Mouse (Mus musculus) liver, postnatal 0 days (tissue): ENCODE results near the gene Ifna9. TPM values are rescaled to one million over a fixed set of nuclear protein-coding genes. Genes with fewer than 3 reads are reported as not detected.
A peak's percentile ranks its signal among the peaks of the same experiment; 100 is the strongest.
"Not testable (repeated sequence)": the region's sequence is repeated elsewhere in the genome, so short reads cannot be mapped to it uniquely, and the experiment has no call there.

ENCODE experiments used
- ATAC-seq: fragments of 200-750 bp; cut with Nextera tagmentation; 2 replicates; pipeline ENCODE4 v1.8.0; 2017; ENCODE audit warnings: mild to moderate bottlenecking, moderate library complexity
- DNase-seq: peaks from one replicate; pipeline ENCODE4 v3.0.0-alpha.2; 2016
- H3K27ac ChIP-seq: fragments of 300-500 bp; sonication (generic); 2 replicates; pipeline ENCODE4 v1.5.1; 2014; ENCODE audit warnings: antibody characterized with exemption, moderate library complexity, mild to moderate bottlenecking, low read depth
- H3K27me3 ChIP-seq: fragments of 300-500 bp; sonication (generic); 2 replicates; pipeline ENCODE4 v1.6.1; 2014; ENCODE audit warnings: low read length, control low read depth, mixed read lengths; ENCODE audit not compliant: insufficient read depth
- H3K36me3 ChIP-seq: fragments of 300-500 bp; sonication (generic); replicated peaks from 2 replicates; pipeline ENCODE4 v1.6.1; 2014; ENCODE audit warnings: mild to moderate bottlenecking, control low read depth, low read length, moderate library complexity, mixed read lengths; ENCODE audit not compliant: insufficient read depth
- H3K4me1 ChIP-seq: fragments of 300-500 bp; sonication (generic); 2 replicates; pipeline ENCODE4 v1.6.1; 2014; ENCODE audit warnings: antibody characterized with exemption, mild to moderate bottlenecking, control low read depth; ENCODE audit not compliant: insufficient read depth
- H3K4me2 ChIP-seq: fragments of 300-500 bp; sonication (generic); 2 replicates; pipeline ENCODE4 v1.6.1; 2014; ENCODE audit warnings: low read depth, mild to moderate bottlenecking, low read length, moderate library complexity, mixed read lengths
- H3K4me3 ChIP-seq: fragments of 300-500 bp; sonication (generic); 2 replicates; pipeline ENCODE4 v1.5.1; 2014; ENCODE audit warnings: low read depth, low read length
- H3K9ac ChIP-seq: fragments of 300-500 bp; sonication (generic); replicated peaks from 2 replicates; pipeline ENCODE4 v1.6.1; 2014; ENCODE audit warnings: mild to moderate bottlenecking, moderate library complexity
- H3K9me3 ChIP-seq: fragments of 300-500 bp; sonication (generic); 2 replicates; pipeline ENCODE4 v1.6.1; 2016; ENCODE audit warnings: mild to moderate bottlenecking, control low read depth, low read length, mixed read lengths
- CTCF ChIP-seq: sonication (generic); IDR thresholded peaks from 2 replicates; pipeline ENCODE4 v1.5.1; 2016; ENCODE audit warnings: antibody characterized with exemption, low read depth
- EP300 ChIP-seq: IDR thresholded peaks from 2 replicates; pipeline ENCODE4 v1.6.1; 2016; ENCODE audit warnings: antibody characterized with exemption, low read depth, mild to moderate bottlenecking
- WGBS: fragments of 180-500 bp; shearing (Covaris S2); extraction: QIAGEN DNeasy Blood & Tissue Kit; methylation state at CpG from one replicate; pipeline ENCODE4 v1.1.7; 2014; ENCODE audit not compliant: insufficient replicate concordance; 5-methylcytosine and 5-hydroxymethylcytosine counted together
- polyA plus RNA-seq: library from polyadenylated mRNA; unstranded; fragments of >200 nt; fragmentation: Nextera tagmentation; extraction: Ambion mirVana; gene quantifications from 2 replicates; pipeline ENCODE4 v1.2.1, GENCODE M21; 2015

The Ifna9 gene
- polyA plus RNA-seq, 1 experiment from 2014 or later: not detected

- TF ChIP-seq CTCF (no peak), EP300 (no peak)
- WGBS: 83% methylated on average over 1 of the region's 1 CpGs
Observed at GRCm38 (mm10) chr4:88561791-88562190, 30.4 kb downstream of the Ifna9 start.

DNA sequence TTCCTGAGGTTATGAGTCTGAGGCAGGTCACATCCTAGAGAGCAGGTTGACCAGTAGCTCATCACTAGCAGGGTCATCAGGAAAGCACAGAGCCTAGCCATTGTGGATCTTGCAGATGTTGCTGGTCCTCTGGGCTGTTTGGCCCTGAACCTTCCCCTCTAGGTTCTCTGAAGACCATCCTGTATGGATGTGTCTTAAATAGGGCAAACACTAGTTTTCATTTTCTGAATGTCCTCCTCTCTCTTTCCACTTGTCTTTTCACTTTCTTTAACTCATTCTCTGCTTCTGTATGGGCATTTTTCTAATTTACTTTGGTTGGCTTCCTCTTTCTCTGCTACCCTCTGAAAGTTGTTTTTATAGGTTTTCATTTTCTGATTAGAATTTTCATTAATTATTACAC lies 34.0 kb downstream of the Ifna9 start, which contains the start of gene Ifna15:
Gene Ifna15, minus strand, starts transcription at position 101 of the 400 bp plus-strand sequence.
- not testable (repeated sequence) for H3K27me3 ChIP-seq, H3K9ac ChIP-seq, H3K4me1 ChIP-seq, H3K9me3 ChIP-seq, H3K36me3 ChIP-seq, ATAC-seq, H3K4me2 ChIP-seq, H3K4me3 ChIP-seq, H3K27ac ChIP-seq, DNase-seq

More at GRCm38 (mm10) chr4:88561791-88562190, 30.4 kb downstream of the Ifna9 start:
- no peaks in the 10 kb centered on the region for H3K4me1 ChIP-seq
- H3K4me2 ChIP-seq: no peak overlapping the region
- no peak overlapping the region for H3K9ac ChIP-seq
- no peaks in the 10 kb centered on the region for H3K27me3 ChIP-seq
- H3K27ac ChIP-seq: no peak overlapping the region
- no peak overlapping the region for H3K4me3 ChIP-seq
- DNase-seq (no peak), ATAC-seq (no peak)
- H3K9me3 ChIP-seq: no peaks in the 10 kb centered on the region
- no peaks in the 10 kb centered on the region for H3K36me3 ChIP-seq

GRCm38 (mm10) chr4:88550161-88550945 lies 41.8 kb downstream of the Ifna9 start:
- no peaks in the 10 kb centered on the region for H3K36me3 ChIP-seq
- H3K9me3 ChIP-seq: no peaks in the 10 kb centered on the region
- peak overlapping the region; percentile 88 for H3K4me2 ChIP-seq
- peak; percentile 93 for DNase-seq
- peak overlapping the region; percentile 59 for H3K9ac ChIP-seq
- H3K27me3 ChIP-seq: no peaks in the 10 kb centered on the region
- peak overlapping the region; percentile 55 for H3K4me3 ChIP-seq
- peak; percentile 96 for TF ChIP-seq CTCF
- no peak for TF ChIP-seq EP300
- H3K4me1 ChIP-seq: peaks cover 4% of the 10 kb centered on the region; the same call in 1 of the 2 replicates
- no peak overlapping the region; the same call in 1 of the 2 replicates for H3K27ac ChIP-seq
- peak; percentile 98 for ATAC-seq
- 22% methylated on average over 22 of the region's 22 CpGs for WGBS

DNA sequence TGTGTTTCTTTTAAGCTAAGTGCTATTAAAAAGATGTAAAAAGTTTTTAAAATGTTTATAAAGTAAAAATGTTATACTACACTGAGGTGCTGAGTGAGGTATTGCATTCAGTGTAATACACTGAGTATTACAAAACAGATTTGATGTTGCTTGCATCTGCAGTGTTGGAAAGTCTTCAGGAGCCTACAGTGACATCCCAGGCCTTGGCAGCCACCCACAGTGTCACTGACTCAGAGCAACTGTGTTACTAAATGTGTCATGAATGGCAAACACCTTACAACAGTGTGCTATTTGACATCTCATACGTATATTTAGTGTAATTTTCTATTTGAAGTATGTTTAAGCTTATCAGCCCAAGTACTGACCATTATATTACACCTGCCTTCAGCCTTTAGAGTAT lies 44.2 kb downstream of the Ifna9 start:
- H3K4me3 ChIP-seq: no peak overlapping the region
- no peak overlapping the region for H3K27ac ChIP-seq
- no peak for ATAC-seq
- 80% methylated on average over 1 of the region's 1 CpGs for WGBS
- no peak overlapping the region for H3K4me2 ChIP-seq
- H3K27me3 ChIP-seq: no peaks in the 10 kb centered on the region
- peaks cover 4% of the 10 kb centered on the region; the same call in 1 of the 2 replicates for H3K4me1 ChIP-seq
- no peak for DNase-seq
- H3K36me3 ChIP-seq: no peaks in the 10 kb centered on the region
- TF ChIP-seq EP300 (no peak), CTCF (no peak)
- H3K9ac ChIP-seq: no peak overlapping the region
- H3K9me3 ChIP-seq: no peaks in the 10 kb centered on the region

GRCm38 (mm10) chr4:88543649-88544234 lies 48.4 kb downstream of the Ifna9 start:
- Histone ChIP-seq H3K36me3 (no peaks in the 10 kb centered on the region), H3K4me2 (no peak overlapping the region), H3K4me1 (no peaks in the 10 kb centered on the region), H3K4me3 (no peak overlapping the region), H3K9ac (no peak overlapping the region), H3K27me3 (no peaks in the 10 kb centered on the region), H3K27ac (no peak overlapping the region), H3K9me3 (no peaks in the 10 kb centered on the region)
- DNase-seq: no peak
- peak; percentile 93 for TF ChIP-seq CTCF
- no peak for TF ChIP-seq EP300
- ATAC-seq: peak; percentile 44; the same call in 1 of the 2 replicates
- 48% methylated on average over 2 of the region's 2 CpGs for WGBS

Other genes with a start within 250 kb of the Ifna9 start
- gene Hacd4, start 153.5 kb downstream of the Ifna9 start, polyA plus RNA-seq: 5.3 TPM in 2 replicates
- gene Ifnb1, start 69.6 kb downstream of the Ifna9 start, polyA plus RNA-seq: not detected in 2 replicates
- not detected in 2 replicates for gene Ifna15, start 34.1 kb downstream of the Ifna9 start, polyA plus RNA-seq
- gene Ifna14, start 20.6 kb downstream of the Ifna9 start, polyA plus RNA-seq: not detected in 2 replicates
- gene Ifna12, start 11.0 kb upstream of the Ifna9 start, polyA plus RNA-seq: not detected in 2 replicates
- gene C87499, start 42.0 kb upstream of the Ifna9 start, polyA plus RNA-seq: not detected in 2 replicates
- not detected in 2 replicates for gene Ifna13, start 52.1 kb upstream of the Ifna9 start, polyA plus RNA-seq
- gene Ifna16, start 84.5 kb upstream of the Ifna9 start, polyA plus RNA-seq: not detected in 2 replicates
- not detected in 2 replicates for gene Ifna2, start 91.5 kb upstream of the Ifna9 start, polyA plus RNA-seq
- gene Ifnab, start 99.0 kb upstream of the Ifna9 start, polyA plus RNA-seq: not detected in 2 replicates
- 0.15 and 0.22 TPM in 2 replicates for gene Gm26566, start 129.4 kb upstream of the Ifna9 start, polyA plus RNA-seq
- gene Klhl9, start 130.1 kb upstream of the Ifna9 start, polyA plus RNA-seq: 18.6 and 20.1 TPM in 2 replicates
- not detected in 2 replicates for gene Gm13271, start 162.5 kb upstream of the Ifna9 start, polyA plus RNA-seq
- 0.13 TPM in 1 of 2 replicates, not detected in the other for gene Gm13283, start 167.7 kb upstream of the Ifna9 start, polyA plus RNA-seq
- not detected in 2 replicates for gene Gm13290, start 181.4 kb upstream of the Ifna9 start, polyA plus RNA-seq
- gene Gm13289, start 184.5 kb upstream of the Ifna9 start, polyA plus RNA-seq: not detected in 2 replicates
- gene Gm13272, start 187.5 kb upstream of the Ifna9 start, polyA plus RNA-seq: not detected in 2 replicates
- gene Ifnz, start 189.7 kb upstream of the Ifna9 start, polyA plus RNA-seq: not detected in 2 replicates
- gene Gm13276, start 193.3 kb upstream of the Ifna9 start, polyA plus RNA-seq: not detected in 2 replicates
- gene Gm13277, start 196.2 kb upstream of the Ifna9 start, polyA plus RNA-seq: not detected in 2 replicates
- gene Gm13278, start 199.2 kb upstream of the Ifna9 start, polyA plus RNA-seq: not detected in 2 replicates
- not detected in 2 replicates for gene Gm13275, start 202.1 kb upstream of the Ifna9 start, polyA plus RNA-seq
- gene Gm13279, start 205.0 kb upstream of the Ifna9 start, polyA plus RNA-seq: not detected in 2 replicates
- gene Gm13285, start 207.3 kb upstream of the Ifna9 start, polyA plus RNA-seq: 0.17 and 0.25 TPM in 2 replicates
- gene Gm13287, start 210.9 kb upstream of the Ifna9 start, polyA plus RNA-seq: not detected in 2 replicates
- not detected in 2 replicates for gene Gm13288, start 213.1 kb upstream of the Ifna9 start, polyA plus RNA-seq
- not detected in 2 replicates for gene Ifna7, start 223.8 kb upstream of the Ifna9 start, polyA plus RNA-seq
- not detected in 2 replicates for gene Ifna11, start 227.6 kb upstream of the Ifna9 start, polyA plus RNA-seq
- gene Ifna6, start 235.0 kb upstream of the Ifna9 start, polyA plus RNA-seq: not detected in 2 replicates
- not detected in 2 replicates for gene Ifna5, start 243.1 kb upstream of the Ifna9 start, polyA plus RNA-seq
- not detected in 2 replicates for gene Ifna4, start 249.5 kb upstream of the Ifna9 start, polyA plus RNA-seq